Mouse (Mus musculus) liver, embryonic 16.5 days (tissue): Measurements from ENCODE around the gene Gm2431. TPM values are rescaled to one million over a fixed set of nuclear protein-coding genes. Genes with fewer than 3 reads are reported as not detected.
A peak's percentile ranks its signal among the peaks of the same experiment; 100 is the strongest.
"Not testable (repeated sequence)": the region's sequence is repeated elsewhere in the genome, so short reads cannot be mapped to it uniquely, and the experiment has no call there.

Source experiments
- ATAC-seq: fragments of 200-750 bp; cut with Nextera tagmentation; 2 replicates; pipeline ENCODE4 v1.8.0; 2017; ENCODE audit warnings: low read depth, mild to moderate bottlenecking, moderate number of reproducible peaks, moderate library complexity
- H3K27ac ChIP-seq: fragments of 300-500 bp; sonication (generic); 2 replicates; pipeline ENCODE4 v1.5.1; 2014; ENCODE audit warnings: mild to moderate bottlenecking, low read length
- H3K27me3 ChIP-seq: fragments of 300-500 bp; sonication (generic); 2 replicates; pipeline ENCODE4 v1.6.1; 2014; ENCODE audit warnings: low read depth, low read length, mixed read lengths; ENCODE audit not compliant: control insufficient read depth, insufficient read depth
- H3K36me3 ChIP-seq: fragments of 300-500 bp; sonication (generic); 2 replicates; pipeline ENCODE4 v1.6.1; 2014; ENCODE audit warnings: mild to moderate bottlenecking; ENCODE audit not compliant: control insufficient read depth, insufficient read depth
- H3K4me1 ChIP-seq: fragments of 300-500 bp; sonication (generic); 2 replicates; pipeline ENCODE4 v1.6.1; 2014; ENCODE audit warnings: low read depth, low read length, mixed read lengths; ENCODE audit not compliant: control insufficient read depth
- H3K4me2 ChIP-seq: fragments of 300-500 bp; sonication (generic); 2 replicates; pipeline ENCODE4 v1.6.1; 2014; ENCODE audit warnings: low read depth, low read length, mixed read lengths
- H3K4me3 ChIP-seq: fragments of 300-500 bp; sonication (generic); 2 replicates; pipeline ENCODE4 v1.5.1; 2014; ENCODE audit warnings: low read depth, mild to moderate bottlenecking, low read length
- H3K9ac ChIP-seq: fragments of 300-500 bp; sonication (generic); 2 replicates; pipeline ENCODE4 v1.6.1; 2014; ENCODE audit warnings: low read depth, low read length
- H3K9me3 ChIP-seq: fragments of 300-500 bp; sonication (generic); replicated peaks from 2 replicates; pipeline ENCODE4 v1.6.1; 2016; ENCODE audit warnings: low read length; ENCODE audit not compliant: control insufficient read depth
- WGBS: fragments of 180-500 bp; shearing (Covaris S2); extraction: QIAGEN DNeasy Blood & Tissue Kit; methylation state at CpG from one replicate; pipeline ENCODE4 v1.1.7; 2014; ENCODE audit not compliant: insufficient replicate concordance; 5-methylcytosine and 5-hydroxymethylcytosine counted together
- polyA plus RNA-seq: library from polyadenylated mRNA; unstranded; fragments of >200 nt; fragmentation: Nextera tagmentation; extraction: Ambion mirVana; gene quantifications from 2 replicates; pipeline ENCODE4 v1.2.1, GENCODE M21; 2015

Gene Gm2431
- polyA plus RNA-seq, 1 experiment from 2014 or later, result not detected

GRCm38 (mm10) chr7:142284615-142285080, 26.5 kb upstream of the Gm2431 start:
- Histone ChIP-seq H3K27me3 (peaks cover 32% of the 10 kb centered on the region), H3K9ac (peak overlapping the region; percentile 57), H3K27ac (no peak overlapping the region), H3K4me2 (peak overlapping the region; percentile 83), H3K9me3 (no peaks in the 10 kb centered on the region), H3K36me3 (no peaks in the 10 kb centered on the region), H3K4me1 (no peaks in the 10 kb centered on the region; the same call in 1 of the 2 replicates), H3K4me3 (peak overlapping the region; percentile 58)
- ATAC-seq, result peak; percentile 35; the same call in 1 of the 2 replicates
- 0% methylated on average over 19 of the region's 19 CpGs for WGBS

GRCm38 (mm10) chr7:142284023-142284591, 26.0 kb upstream of the Gm2431 start:
- H3K27ac ChIP-seq, result no peak overlapping the region

GRCm38 (mm10) chr7:142282847-142283246, 24.7 kb upstream of the Gm2431 start:
- WGBS, result 46% methylated on average over 2 of the region's 2 CpGs
- not testable (repeated sequence) for H3K4me2 ChIP-seq, H3K9ac ChIP-seq, H3K36me3 ChIP-seq, ATAC-seq, H3K4me3 ChIP-seq, H3K4me1 ChIP-seq, H3K9me3 ChIP-seq, H3K27ac ChIP-seq
- H3K27me3 ChIP-seq, result peaks cover 32% of the 10 kb centered on the region

More at GRCm38 (mm10) chr7:142284023-142284591, 26.0 kb upstream of the Gm2431 start:
- Histone ChIP-seq H3K4me1 (no peaks in the 10 kb centered on the region; the same call in 1 of the 2 replicates), H3K4me2 (peak overlapping the region; percentile 83), H3K9me3 (no peaks in the 10 kb centered on the region), H3K4me3 (peak overlapping the region; percentile 58), H3K27me3 (peaks cover 32% of the 10 kb centered on the region), H3K9ac (peak overlapping the region; percentile 57), H3K36me3 (no peaks in the 10 kb centered on the region)
- ATAC-seq, result 0 out of 2 replicates have a peak, but pooled peaks have one; percentile 30
- under 1% methylated on average over 38 of the region's 38 CpGs for WGBS

GRCm38 (mm10) chr7:142279291-142279690, 21.1 kb upstream of the Gm2431 start:
- not testable (repeated sequence) for H3K4me2 ChIP-seq, H3K27ac ChIP-seq, H3K36me3 ChIP-seq, H3K9me3 ChIP-seq, ATAC-seq, H3K9ac ChIP-seq, H3K4me3 ChIP-seq, H3K4me1 ChIP-seq
- H3K27me3 ChIP-seq, result peaks cover 22% of the 10 kb centered on the region
- 44% methylated on average over 1 of the region's 1 CpGs for WGBS

- H3K9ac ChIP-seq, H3K4me3 ChIP-seq, H3K27ac ChIP-seq, ATAC-seq, H3K36me3 ChIP-seq, H3K9me3 ChIP-seq, H3K4me2 ChIP-seq, H3K4me1 ChIP-seq: not testable (repeated sequence)
- peaks cover 10% of the 10 kb centered on the region for H3K27me3 ChIP-seq
- 0% methylated on average over 3 of the region's 3 CpGs for WGBS
Observed at GRCm38 (mm10) chr7:142278183-142278582, 20.0 kb upstream of the Gm2431 start.

- H3K4me2 ChIP-seq, H3K9ac ChIP-seq, H3K4me1 ChIP-seq, H3K36me3 ChIP-seq, H3K9me3 ChIP-seq, ATAC-seq, H3K27me3 ChIP-seq, H3K4me3 ChIP-seq, H3K27ac ChIP-seq: not testable (repeated sequence)
Observed at GRCm38 (mm10) chr7:142274263-142274662, 16.1 kb upstream of the Gm2431 start, which contains the start of gene Gm4559. Gm4559 (minus strand) TSS chr7:142274363.

GRCm38 (mm10) chr7:142255517-142255916, 2.6 kb downstream of the Gm2431 start:
- 0% methylated on average over 2 of the region's 2 CpGs for WGBS
- no peak overlapping the region for H3K4me2 ChIP-seq
- no peaks in the 10 kb centered on the region for H3K27me3 ChIP-seq
- H3K4me1 ChIP-seq, result no peaks in the 10 kb centered on the region
- no peak overlapping the region for H3K27ac ChIP-seq
- no peaks in the 10 kb centered on the region for H3K9me3 ChIP-seq
- H3K9ac ChIP-seq, result no peak overlapping the region
- ATAC-seq, result no peak
- no peaks in the 10 kb centered on the region for H3K36me3 ChIP-seq
- no peak overlapping the region for H3K4me3 ChIP-seq

- Histone ChIP-seq H3K4me3 (no peak overlapping the region), H3K27me3 (no peaks in the 10 kb centered on the region)
- 0% methylated on average over 1 of the region's 1 CpGs for WGBS
Observed at GRCm38 (mm10) chr7:142249824-142250223, 8.3 kb downstream of the Gm2431 start.

GRCm38 (mm10) chr7:142240978-142241377, 17.2 kb downstream of the Gm2431 start, which contains the start of gene Gm40460:
Gm40460 (minus strand) TSS chr7:142241078.
- ATAC-seq, result no peak
- no peaks in the 10 kb centered on the region for H3K4me1 ChIP-seq
- H3K27me3 ChIP-seq, result no peaks in the 10 kb centered on the region
- H3K9me3 ChIP-seq, result no peaks in the 10 kb centered on the region
- H3K27ac ChIP-seq, result no peak within 1 kb of the TSS
- H3K9ac ChIP-seq, result no peak within 1 kb of the TSS
- no peaks in the 10 kb centered on the region for H3K36me3 ChIP-seq
- H3K4me2 ChIP-seq, result no peak within 1 kb of the TSS
- no peak within 1 kb of the TSS for H3K4me3 ChIP-seq
- 30% methylated on average over 2 of the region's 2 CpGs for WGBS

More at GRCm38 (mm10) chr7:142249824-142250223, 8.3 kb downstream of the Gm2431 start:
- no peaks in the 10 kb centered on the region for H3K4me1 ChIP-seq
- H3K9me3 ChIP-seq, result no peaks in the 10 kb centered on the region
- no peaks in the 10 kb centered on the region for H3K36me3 ChIP-seq
- no peak overlapping the region for H3K27ac ChIP-seq
- H3K9ac ChIP-seq, result no peak overlapping the region
- no peak for ATAC-seq
- H3K4me2 ChIP-seq, result no peak overlapping the region
